Mouse (Mus musculus) lung, adult 18-20 months (tissue): ENCODE measurements around the gene Naa15.

Experiments
- DNase-seq, 2 experiments: peaks; one replicate each; pipeline ENCODE4 v3.0.0; 2022; ENCODE audit warnings: mixed read lengths in 2 of 2

Gene Naa15

GRCm38 (mm10) chr3:51434871-51435595, 20.1 kb downstream of the Naa15 start:
- DNase-seq: no peak

GRCm38 (mm10) chr3:51468530-51468929, 53.6 kb downstream of the Naa15 start:
- DNase-seq: no peak

- DNase-seq: no peak
These were observed 60.8 kb downstream of the Naa15 start for GRCm38 (mm10) chr3:51475706-51476105.

GRCm38 (mm10) chr3:51479893-51480292, 64.9 kb downstream of the Naa15 start:
- no peak for DNase-seq

- DNase-seq: peak; percentile 30 to 45
These were observed 66.1 kb downstream of the Naa15 start for GRCm38 (mm10) chr3:51481059-51481458.

- DNase-seq: no peak
These were observed 66.9 kb downstream of the Naa15 start for GRCm38 (mm10) chr3:51481881-51482280.

- no peak for DNase-seq
These were observed 67.8 kb downstream of the Naa15 start for GRCm38 (mm10) chr3:51482781-51483180.

GRCm38 (mm10) chr3:51483741-51484359, 68.9 kb downstream of the Naa15 start, which contains the start of gene Rab33b:
Gene Rab33b, plus strand, starts transcription at chr3:51483920.
- DNase-seq: peak; percentile 96 to 98

GRCm38 (mm10) chr3:51484370-51484769, 69.4 kb downstream of the Naa15 start:
- no peak for DNase-seq

- DNase-seq: peak; percentile 15 to 40
These were observed 70.4 kb downstream of the Naa15 start for GRCm38 (mm10) chr3:51485347-51485746.

GRCm38 (mm10) chr3:51486491-51487195, 71.7 kb downstream of the Naa15 start:
- peak in 1 of 2 experiments; percentile 10 for DNase-seq

GRCm38 (mm10) chr3:51490088-51490753, 75.3 kb downstream of the Naa15 start:
- DNase-seq: no peak

GRCm38 (mm10) chr3:51493272-51493838, 78.4 kb downstream of the Naa15 start:
- peak in 1 of 2 experiments; percentile 23 for DNase-seq

GRCm38 (mm10) chr3:51494466-51494865, 79.5 kb downstream of the Naa15 start:
- no peak for DNase-seq

GRCm38 (mm10) chr3:51495646-51496045, 80.7 kb downstream of the Naa15 start:
- DNase-seq: no peak

- DNase-seq: no peak
These were observed 83.0 kb downstream of the Naa15 start for GRCm38 (mm10) chr3:51497978-51498377.

GRCm38 (mm10) chr3:51498659-51499058, 83.7 kb downstream of the Naa15 start:
- no peak for DNase-seq

- DNase-seq: no peak
These were observed 84.9 kb downstream of the Naa15 start for GRCm38 (mm10) chr3:51499876-51500275.

GRCm38 (mm10) chr3:51504385-51504952, 89.5 kb downstream of the Naa15 start:
- no peak for DNase-seq

- DNase-seq: peak in 1 of 2 experiments; percentile 18
These were observed 90.5 kb downstream of the Naa15 start for GRCm38 (mm10) chr3:51505465-51505864.

GRCm38 (mm10) chr3:51510903-51511302, 96.0 kb downstream of the Naa15 start:
- peak; percentile 75 to 83 for DNase-seq

- no peak for DNase-seq
These were observed 97.0 kb downstream of the Naa15 start for GRCm38 (mm10) chr3:51511983-51512382.
